23 mouse cellular contexts compared by ENCODE assay signal in genomic region chr10:122308691-122309090, GRCm38 (mm10).
DNase-seq lines count a peak whose midpoint lies in the region; ATAC-seq lines count a peak whose summit lies in the region.
"Had no signal": no experiment of that assay in that cellular context is flagged by ENCODE, and none has a peak within 500 bp of the region (broad histone marks: within the 10 kb centered on the region; RNA-seq: fewer than 3 reads in every experiment).

No protein-coding gene starts in this region.

- H3K27ac ChIP-seq in kidney, embryonic 16.5 days (ENCODE audit: low read length) = no peak overlapping the region
- H3K27ac ChIP-seq: embryonic facial prominence, embryonic 15.5 days; heart, embryonic 13.5 days; hindbrain, embryonic 14.5 days; limb, embryonic 10.5 days; stomach, postnatal 0 days had no signal

- H3K4me2 ChIP-seq in kidney, embryonic 16.5 days (replicated peaks; ENCODE audit: low read depth, low read length) = no peak overlapping the region
- H3K4me2 ChIP-seq: embryonic facial prominence, embryonic 15.5 days; heart, embryonic 13.5 days; hindbrain, embryonic 14.5 days; liver, embryonic 11.5 days had no signal

- no peaks in the 10 kb centered on the region for H3K27me3 ChIP-seq in kidney, embryonic 16.5 days (ENCODE audit: insufficient read depth, low read length)
- H3K27me3 ChIP-seq: embryonic facial prominence, embryonic 15.5 days; heart, embryonic 13.5 days; megakaryocyte, embryonic 14.5 days had no signal

- H3K4me1 ChIP-seq in kidney, embryonic 16.5 days (ENCODE audit: insufficient read depth, low read length) = no peaks in the 10 kb centered on the region
- H3K4me1 ChIP-seq: embryonic facial prominence, embryonic 15.5 days; heart, embryonic 13.5 days; limb, embryonic 10.5 days; megakaryocyte, embryonic 14.5 days had no signal

- no peaks in the 10 kb centered on the region for H3K9me3 ChIP-seq in kidney, embryonic 16.5 days (ENCODE audit: low read length)
- H3K9me3 ChIP-seq: embryonic facial prominence, embryonic 15.5 days; heart, embryonic 13.5 days; limb, embryonic 10.5 days had no signal

- no peak for ATAC-seq in kidney, embryonic 16.5 days (ENCODE audit: low FRiP score, low TSS enrichment)
- ATAC-seq: forebrain, embryonic 16.5 days had no signal

- no peaks in the 10 kb centered on the region for H3K36me3 ChIP-seq in kidney, embryonic 16.5 days (ENCODE audit: insufficient read depth, low read length)
- H3K36me3 ChIP-seq: embryonic facial prominence, embryonic 15.5 days; heart, embryonic 13.5 days; limb, embryonic 10.5 days had no signal

- no peak overlapping the region for H3K4me3 ChIP-seq in kidney, embryonic 16.5 days (ENCODE audit: low read length)
- H3K4me3 ChIP-seq: embryonic facial prominence, embryonic 15.5 days; heart, embryonic 13.5 days; limb, embryonic 10.5 days; megakaryocyte, embryonic 14.5 days; myocyte had no signal

- H3K9ac ChIP-seq in kidney, embryonic 16.5 days (replicated peaks; ENCODE audit: low read length) = no peak overlapping the region
- H3K9ac ChIP-seq: embryonic facial prominence, embryonic 15.5 days; heart, embryonic 13.5 days; hindbrain, embryonic 14.5 days had no signal

- DNase-seq in heart, adult 11 months = peak; percentile 91
- DNase-seq in heart, adult 8-10 months (ENCODE audit: low spot score) = no peak
- peak; percentile 12 for DNase-seq in kidney, postnatal 14 days
- DNase-seq in adipocyte (ENCODE audit: low spot score) = peak; percentile 36
- DNase-seq in cerebellum, adult 8-10 months = no peak
- no peak for DNase-seq in MN1 (ENCODE audit: low spot score)
- DNase-seq: cerebellum, adult 11-12 months; cerebellum, postnatal 25 days; kidney, postnatal 4 days; layer of hippocampus, adult 9-11 months; lung, adult 2 months; midbrain, embryonic 14.5 days; right cerebral cortex, postnatal 25 days had no signal

- 91% methylated on average over 3 of the region's 3 CpGs for WGBS in kidney, embryonic 16.5 days

Comparison
In these comparisons a context has a peak if more than half of its experiments do, and no peak if none do; other contexts are left out.
1. DNase-seq: peak in heart, adult 11 months (single experiment), kidney, postnatal 14 days (single experiment) and adipocyte (single experiment); none in heart, adult 8-10 months (single experiment), cerebellum, adult 8-10 months (single experiment) and MN1 (single experiment).